Mouse (Mus musculus) limb, embryonic 14.5 days (tissue): Measurements from ENCODE around the gene Ube2d2b. TPM values are rescaled to one million over a fixed set of nuclear protein-coding genes. Genes with fewer than 3 reads are reported as not detected.

ENCODE experiments used
- ATAC-seq: fragments of 200-750 bp; cut with Nextera tagmentation; 2 replicates; pipeline ENCODE4 v1.8.0; 2017; ENCODE audit warnings: low read depth, moderate number of reproducible peaks, moderate TSS enrichment; ENCODE audit not compliant: low FRiP score
- DNase-seq: peaks from one replicate; pipeline ENCODE4 v3.0.0-alpha.2; 2015; ENCODE audit warnings: low spot score
- H3K27ac ChIP-seq: fragments of 300-500 bp; sonication (generic); replicated peaks from 2 replicates; pipeline ENCODE4 v1.5.1; 2014; ENCODE audit warnings: low read depth, mild to moderate bottlenecking, low read length, moderate library complexity, mixed read lengths
- H3K27me3 ChIP-seq: fragments of 300-500 bp; sonication (generic); 2 replicates; pipeline ENCODE4 v1.6.1; 2014; ENCODE audit warnings: low read length, mixed read lengths; ENCODE audit not compliant: control insufficient read depth, insufficient read depth
- H3K36me3 ChIP-seq: fragments of 300-500 bp; sonication (generic); 2 replicates; pipeline ENCODE4 v1.6.1; 2014; ENCODE audit warnings: mild to moderate bottlenecking, low read length, moderate library complexity, mixed read lengths; ENCODE audit not compliant: control insufficient read depth, insufficient read depth
- H3K4me1 ChIP-seq: fragments of 300-500 bp; sonication (generic); 2 replicates; pipeline ENCODE4 v1.6.1; 2014; ENCODE audit warnings: antibody characterized with exemption, low read length, mixed read lengths; ENCODE audit not compliant: control insufficient read depth, insufficient read depth
- H3K4me2 ChIP-seq: fragments of 300-500 bp; sonication (generic); replicated peaks from 2 replicates; pipeline ENCODE4 v1.6.1; 2014; ENCODE audit warnings: low read depth, mild to moderate bottlenecking, low read length, moderate library complexity; ENCODE audit not compliant: severe bottlenecking
- H3K4me3 ChIP-seq: fragments of 300-500 bp; sonication (generic); replicated peaks from 2 replicates; pipeline ENCODE4 v1.5.1; 2014; ENCODE audit warnings: low read length
- H3K9ac ChIP-seq: fragments of 300-500 bp; sonication (generic); 2 replicates; pipeline ENCODE4 v1.6.1; 2014; ENCODE audit warnings: mild to moderate bottlenecking, low read depth, low read length, moderate library complexity; ENCODE audit not compliant: severe bottlenecking
- H3K9me3 ChIP-seq: fragments of 300-500 bp; sonication (generic); 2 replicates; pipeline ENCODE4 v1.6.1; 2016; ENCODE audit warnings: low read length; ENCODE audit not compliant: control insufficient read depth
- POLR2A ChIP-seq: fragments of 200-500 bp; IDR thresholded peaks from 2 replicates; pipeline ENCODE4 v1.8.0; 2012; ENCODE audit warnings: inconsistent platforms, mild to moderate bottlenecking, moderate library complexity, borderline replicate concordance; ENCODE audit not compliant: insufficient read depth, insufficient read length; ENCODE audit errors: extremely low read depth
- WGBS: fragments of 180-500 bp; shearing (Covaris S2); extraction: QIAGEN DNeasy Blood & Tissue Kit; methylation state at CpG from one replicate; pipeline ENCODE4 v1.1.7; 2014; 5-methylcytosine and 5-hydroxymethylcytosine counted together
- polyA plus RNA-seq, 2 experiments: library from polyadenylated mRNA; depleted of rRNA in 1 of 2; stranded (reverse) in 1 of 2; unstranded in 1 of 2; fragments of >200 nt; fragmentation: Nextera tagmentation in 1 of 2; extraction: Ambion mirVana in 1 of 2; gene quantifications; 2 replicates each; pipeline versions ENCODE4 v1.2.1 to v1.2.3; 2012 to 2014

The Ube2d2b gene
- polyA plus RNA-seq, 2 experiments: not detected

DNA sequence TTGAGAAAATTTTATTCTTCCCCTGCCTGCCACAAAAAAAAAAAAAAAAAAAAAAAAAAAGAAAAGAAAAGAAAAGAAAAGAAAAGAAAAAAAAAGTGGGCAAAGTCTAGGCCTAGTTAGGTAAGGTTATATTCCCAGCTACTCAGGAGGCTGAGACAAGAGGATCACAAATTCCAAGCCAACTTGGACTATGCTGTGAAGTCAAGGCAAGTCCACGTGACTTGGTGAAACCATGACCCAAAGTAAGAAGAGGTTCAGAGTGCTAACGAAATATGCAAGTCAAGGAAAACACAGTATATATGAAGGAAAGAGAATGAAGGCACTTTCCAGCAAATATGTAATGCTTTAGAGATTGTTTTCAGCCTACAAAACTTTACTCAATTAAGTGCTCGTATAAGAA lies 37.4 kb upstream of the Ube2d2b start:
- peaks cover 26% of the 10 kb centered on the region for H3K36me3 ChIP-seq
- DNase-seq (no peak), ATAC-seq (no peak)
- no peaks in the 10 kb centered on the region for H3K27me3 ChIP-seq
- H3K4me2 ChIP-seq: no peak overlapping the region
- H3K9me3 ChIP-seq: no peaks in the 10 kb centered on the region
- TF ChIP-seq POLR2A: no peak
- H3K9ac ChIP-seq: no peak overlapping the region
- no peaks in the 10 kb centered on the region for H3K4me1 ChIP-seq
- no peak overlapping the region for H3K27ac ChIP-seq
- WGBS: 93% methylated on average over 3 of the region's 3 CpGs
- no peak overlapping the region for H3K4me3 ChIP-seq

GRCm38 (mm10) chr5:107793258-107793657 lies 36.6 kb upstream of the Ube2d2b start:
- no peak for TF ChIP-seq POLR2A
- ATAC-seq (peak; percentile 41; the same call in 1 of the 2 replicates), DNase-seq (peak; percentile 45)
- Histone ChIP-seq H3K27me3 (no peaks in the 10 kb centered on the region), H3K4me2 (no peak overlapping the region), H3K9ac (no peak overlapping the region), H3K4me3 (no peak overlapping the region), H3K36me3 (peaks cover 24% of the 10 kb centered on the region), H3K27ac (no peak overlapping the region), H3K4me1 (no peaks in the 10 kb centered on the region), H3K9me3 (no peaks in the 10 kb centered on the region)
- 34% methylated on average over 3 of the region's 3 CpGs for WGBS

DNA sequence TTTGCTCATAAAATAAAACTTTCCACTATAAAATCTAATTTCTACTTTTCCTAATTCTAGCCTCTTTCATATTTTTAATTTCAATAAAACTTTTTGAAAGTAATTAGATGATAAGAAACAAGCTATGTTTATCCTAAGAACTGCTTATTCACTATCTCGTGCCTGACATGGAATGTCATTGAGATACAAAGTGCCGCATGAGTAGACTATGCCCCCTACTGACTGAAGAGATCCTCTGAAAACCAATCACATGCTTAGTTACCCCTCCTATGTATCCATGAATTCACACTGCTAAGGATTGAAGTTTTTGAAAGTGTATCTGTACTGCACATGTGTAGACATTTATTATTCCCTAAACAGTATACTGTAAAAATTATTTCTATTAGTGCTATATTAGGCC lies 36.0 kb upstream of the Ube2d2b start:
- peak; percentile 9 for DNase-seq

GRCm38 (mm10) chr5:107798290-107798689 lies 31.6 kb upstream of the Ube2d2b start:
- Histone ChIP-seq H3K27me3 (no peaks in the 10 kb centered on the region), H3K4me3 (no peak overlapping the region)
- 95% methylated on average over 6 of the region's 6 CpGs for WGBS

More for the DNA sequence above, 36.0 kb upstream of the Ube2d2b start:
- no peak for TF ChIP-seq POLR2A
- peaks cover 24% of the 10 kb centered on the region for H3K36me3 ChIP-seq
- ATAC-seq: no peak
- no peak overlapping the region for H3K9ac ChIP-seq
- no peaks in the 10 kb centered on the region for H3K9me3 ChIP-seq
- H3K27ac ChIP-seq: no peak overlapping the region
- H3K27me3 ChIP-seq: no peaks in the 10 kb centered on the region
- H3K4me3 ChIP-seq: no peak overlapping the region
- H3K4me2 ChIP-seq: no peak overlapping the region
- 52% methylated on average over 2 of the region's 2 CpGs for WGBS
- no peaks in the 10 kb centered on the region for H3K4me1 ChIP-seq

DNA sequence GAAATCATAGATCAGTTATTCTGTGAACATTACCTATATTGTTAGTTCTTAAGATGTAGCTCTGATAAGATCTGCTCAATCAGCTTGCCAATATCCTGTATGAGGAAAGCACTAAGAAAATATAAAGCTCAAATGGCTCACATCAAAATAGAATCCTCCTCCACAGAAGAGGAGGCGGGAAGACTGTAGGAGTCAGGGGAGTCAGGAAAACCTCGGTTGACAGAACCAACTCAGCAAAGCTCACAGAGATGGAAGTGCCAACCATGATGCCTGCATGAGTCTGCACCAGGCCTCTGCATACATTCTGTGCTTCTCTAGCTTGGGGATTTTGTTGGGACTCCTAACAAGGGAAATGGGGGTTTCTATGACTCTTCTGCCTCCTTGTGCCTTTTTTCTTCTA lies 28.7 kb upstream of the Ube2d2b start:
- no peaks in the 10 kb centered on the region for H3K4me1 ChIP-seq

More at GRCm38 (mm10) chr5:107798290-107798689, 31.6 kb upstream of the Ube2d2b start:
- Histone ChIP-seq H3K27ac (no peak overlapping the region), H3K4me2 (no peak overlapping the region), H3K36me3 (peaks cover 24% of the 10 kb centered on the region), H3K9ac (no peak overlapping the region), H3K9me3 (no peaks in the 10 kb centered on the region), H3K4me1 (no peaks in the 10 kb centered on the region)
- DNase-seq (no peak), ATAC-seq (no peak)
- TF ChIP-seq POLR2A: no peak

GRCm38 (mm10) chr5:107802621-107803020 lies 27.3 kb upstream of the Ube2d2b start:
- peaks cover 7% of the 10 kb centered on the region for H3K36me3 ChIP-seq
- no peak for ATAC-seq
- TF ChIP-seq POLR2A: no peak
- H3K9ac ChIP-seq: no peak overlapping the region
- H3K9me3 ChIP-seq: no peaks in the 10 kb centered on the region
- no peaks in the 10 kb centered on the region for H3K27me3 ChIP-seq
- DNase-seq: no peak
- H3K4me2 ChIP-seq: no peak overlapping the region
- H3K4me1 ChIP-seq: no peaks in the 10 kb centered on the region
- H3K27ac ChIP-seq: no peak overlapping the region
- H3K4me3 ChIP-seq: no peak overlapping the region

More for the DNA sequence above, 28.7 kb upstream of the Ube2d2b start:
- DNase-seq (no peak), ATAC-seq (no peak)
- no peak overlapping the region for H3K9ac ChIP-seq
- H3K36me3 ChIP-seq: peaks cover 17% of the 10 kb centered on the region
- WGBS: 80% methylated on average over 2 of the region's 2 CpGs
- H3K27ac ChIP-seq: no peak overlapping the region
- no peaks in the 10 kb centered on the region for H3K27me3 ChIP-seq
- no peak overlapping the region for H3K4me2 ChIP-seq
- TF ChIP-seq POLR2A: no peak
- H3K9me3 ChIP-seq: no peaks in the 10 kb centered on the region
- no peak overlapping the region for H3K4me3 ChIP-seq
